Mouse (Mus musculus) midbrain, embryonic 16.5 days (tissue): ENCODE measurements at regions not wholly inside any gene's neighbourhood (a gene's known extent, or its start where the extent isn't known, plus 50 kb on each side); places are given as distances from the start of the nearest gene placed in this dataset.

Source experiments
- ATAC-seq: fragments of 200-750 bp; cut with Nextera tagmentation; 2 replicates; pipeline ENCODE4 v1.8.0; 2017; ENCODE audit warnings: moderate TSS enrichment
- H3K27ac ChIP-seq: fragments of 300-500 bp; sonication (generic); 2 replicates; pipeline ENCODE4 v1.5.1; 2014; ENCODE audit warnings: mild to moderate bottlenecking, low read length, mixed read lengths
- H3K27me3 ChIP-seq: fragments of 300-500 bp; sonication (generic); 2 replicates; pipeline ENCODE4 v1.6.1; 2014; ENCODE audit warnings: low read depth, low read length, mixed read lengths; ENCODE audit not compliant: control insufficient read depth, insufficient read depth
- H3K36me3 ChIP-seq: fragments of 300-500 bp; sonication (generic); 2 replicates; pipeline ENCODE4 v1.6.1; 2014; ENCODE audit warnings: mild to moderate bottlenecking, low read length, moderate library complexity, mixed read lengths; ENCODE audit not compliant: control insufficient read depth, insufficient read depth
- H3K4me1 ChIP-seq: fragments of 300-500 bp; sonication (generic); 2 replicates; pipeline ENCODE4 v1.6.1; 2014; ENCODE audit warnings: mild to moderate bottlenecking, low read length, mixed read lengths; ENCODE audit not compliant: control insufficient read depth, insufficient read depth
- H3K4me2 ChIP-seq: fragments of 300-500 bp; sonication (generic); 2 replicates; pipeline ENCODE4 v1.6.1; 2014; ENCODE audit warnings: mild to moderate bottlenecking, low read length, mixed read lengths
- H3K4me3 ChIP-seq: fragments of 300-500 bp; sonication (generic); 2 replicates; pipeline ENCODE4 v1.5.1; 2014; ENCODE audit warnings: low read depth, mild to moderate bottlenecking, low read length, moderate library complexity, mixed read lengths
- H3K9ac ChIP-seq: fragments of 300-500 bp; sonication (generic); 2 replicates; pipeline ENCODE4 v1.6.1; 2014; ENCODE audit warnings: low read depth, low read length, mixed read lengths
- H3K9me3 ChIP-seq: fragments of 300-500 bp; sonication (generic); replicated peaks from 2 replicates; pipeline ENCODE4 v1.6.1; 2014; ENCODE audit warnings: mild to moderate bottlenecking, low read length, mixed read lengths; ENCODE audit not compliant: control insufficient read depth, poor library complexity, severe bottlenecking
- WGBS: fragments of 180-500 bp; shearing (Covaris S2); extraction: QIAGEN DNeasy Blood & Tissue Kit; methylation state at CpG from one replicate; pipeline ENCODE4 v1.1.7; 2014; 5-methylcytosine and 5-hydroxymethylcytosine counted together

DNA sequence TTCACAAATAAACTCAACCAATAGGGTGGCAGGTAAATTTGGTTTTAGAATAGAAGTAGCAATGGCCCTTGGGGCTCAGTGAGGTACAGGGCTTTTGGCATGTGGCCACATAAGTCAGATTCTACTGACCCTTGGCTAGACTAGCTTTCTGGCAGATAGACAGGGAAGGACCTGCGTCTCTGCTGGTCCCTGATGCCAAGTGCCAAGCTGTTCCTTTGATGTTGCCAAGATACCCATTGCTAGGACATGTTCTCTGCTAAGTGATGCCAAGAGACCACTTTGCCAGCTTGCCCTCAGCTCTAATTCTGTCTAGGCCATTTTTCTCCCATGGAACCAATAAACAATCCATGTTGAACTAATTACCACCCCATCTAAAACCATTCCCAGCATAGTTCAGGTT, 110.5 kb upstream of the Adcy1 start:
- no peaks in the 10 kb centered on the region for H3K9me3 ChIP-seq
- H3K36me3 ChIP-seq: no peaks in the 10 kb centered on the region
- 81% methylated on average over 1 of the region's 1 CpGs for WGBS
- ATAC-seq: no peak
- no peak overlapping the region for H3K4me3 ChIP-seq
- no peak overlapping the region for H3K27ac ChIP-seq
- H3K9ac ChIP-seq: no peak overlapping the region
- H3K4me2 ChIP-seq: no peak overlapping the region
- no peaks in the 10 kb centered on the region for H3K27me3 ChIP-seq
- H3K4me1 ChIP-seq: no peaks in the 10 kb centered on the region

DNA sequence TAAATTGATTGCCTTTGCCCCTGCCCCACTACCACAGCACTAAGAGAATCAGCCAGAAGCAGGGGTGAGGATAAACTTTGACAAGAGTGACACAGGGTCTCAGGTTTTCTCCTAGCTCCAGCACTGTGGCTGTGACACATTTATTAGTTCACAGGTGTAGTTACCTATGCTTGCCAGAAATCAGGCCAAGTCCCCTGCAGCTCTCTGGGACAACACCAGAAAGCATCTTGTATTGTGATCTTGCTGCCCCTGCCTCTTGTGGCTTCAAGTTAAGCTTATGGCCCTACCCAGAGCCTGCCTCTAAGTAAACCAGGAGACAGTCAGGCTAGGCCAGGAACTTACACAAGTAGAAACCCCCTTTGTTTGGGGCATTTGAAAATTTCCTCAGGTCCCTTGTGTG, 111.9 kb upstream of the Adcy1 start:
- H3K4me2 ChIP-seq: no peak overlapping the region
- no peaks in the 10 kb centered on the region for H3K9me3 ChIP-seq
- no peaks in the 10 kb centered on the region for H3K27me3 ChIP-seq
- H3K36me3 ChIP-seq: no peaks in the 10 kb centered on the region
- H3K27ac ChIP-seq: no peak overlapping the region
- H3K4me3 ChIP-seq: no peak overlapping the region
- ATAC-seq: no peak
- H3K4me1 ChIP-seq: no peaks in the 10 kb centered on the region
- no peak overlapping the region for H3K9ac ChIP-seq

DNA sequence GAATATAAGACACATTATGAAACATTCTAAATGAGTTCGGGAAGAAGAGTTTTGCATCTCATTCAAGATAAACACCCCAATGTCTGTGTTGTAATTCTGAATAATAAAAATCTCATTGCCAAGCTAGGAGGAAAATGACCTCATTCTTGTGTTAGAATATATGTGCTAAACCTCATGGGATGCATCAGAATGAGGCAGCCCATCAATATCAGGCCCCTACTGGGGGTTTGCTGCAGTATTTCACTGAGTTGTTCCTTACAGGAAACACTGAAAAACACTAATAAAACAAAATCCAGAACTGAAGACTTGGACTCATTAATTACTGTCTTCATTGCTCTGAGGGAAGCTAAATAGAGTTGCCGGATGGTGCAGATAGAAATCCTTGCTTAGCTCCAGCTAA, 111.6 kb upstream of the Gm11983 start:
- 82% methylated on average over 2 of the region's 2 CpGs for WGBS
- Histone ChIP-seq H3K9ac (no peak overlapping the region), H3K4me2 (no peak overlapping the region), H3K27me3 (no peaks in the 10 kb centered on the region), H3K9me3 (no peaks in the 10 kb centered on the region), H3K4me1 (no peaks in the 10 kb centered on the region), H3K27ac (no peak overlapping the region), H3K36me3 (no peaks in the 10 kb centered on the region), H3K4me3 (no peak overlapping the region)
- no peak for ATAC-seq

DNA sequence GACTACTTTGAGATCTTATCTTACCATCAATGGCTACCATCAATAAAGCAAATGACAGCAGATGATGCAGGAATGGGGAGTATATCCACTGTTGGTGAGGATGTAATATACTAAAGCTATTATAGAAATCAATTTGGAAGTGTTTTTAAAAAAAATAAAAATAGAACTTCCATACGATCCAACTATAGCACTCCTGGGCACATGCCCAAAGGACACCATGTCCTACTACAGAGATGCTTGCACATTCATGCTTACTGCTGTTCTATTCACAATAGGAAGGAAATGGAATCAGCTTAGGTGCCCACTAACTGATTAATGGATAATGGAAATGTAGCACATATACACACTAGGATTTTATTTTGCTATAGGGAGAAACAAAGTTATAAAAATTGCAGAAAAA, 96.7 kb upstream of the Gm11983 start:
- Histone ChIP-seq H3K4me3 (no peak overlapping the region), H3K27me3 (no peaks in the 10 kb centered on the region), H3K27ac (no peak overlapping the region), H3K4me1 (no peaks in the 10 kb centered on the region), H3K36me3 (no peaks in the 10 kb centered on the region), H3K9me3 (no peaks in the 10 kb centered on the region; the same call in 1 of the 2 replicates), H3K4me2 (no peak overlapping the region), H3K9ac (no peak overlapping the region)
- ATAC-seq: no peak
- WGBS: 93% methylated on average over 1 of the region's 1 CpGs

DNA sequence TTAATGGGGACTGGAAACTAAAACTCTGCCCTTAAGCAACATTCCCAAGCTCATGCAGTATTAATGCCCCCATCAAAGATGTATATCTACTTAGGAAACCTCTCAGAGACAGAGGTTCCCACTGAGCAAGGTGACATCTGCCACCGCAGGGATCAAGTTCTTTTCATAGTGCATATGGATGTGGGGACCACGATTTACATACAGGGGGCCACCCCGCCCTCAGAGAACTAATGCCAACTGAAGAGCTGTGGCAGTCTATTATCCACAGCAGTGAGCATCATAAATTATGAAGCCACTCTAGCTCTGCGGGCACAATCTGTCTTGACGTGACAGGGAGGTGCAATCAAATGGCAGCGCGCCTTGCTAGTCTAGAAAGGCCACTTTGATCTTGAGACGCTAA, 88.6 kb upstream of the Gm11983 start:
- no peaks in the 10 kb centered on the region for H3K27me3 ChIP-seq
- H3K4me3 ChIP-seq: no peak overlapping the region
- no peaks in the 10 kb centered on the region for H3K9me3 ChIP-seq
- H3K27ac ChIP-seq: no peak overlapping the region
- no peak overlapping the region for H3K9ac ChIP-seq
- 50% methylated on average over 8 of the region's 8 CpGs for WGBS
- ATAC-seq: peak; percentile 90
- peaks cover 4% of the 10 kb centered on the region; the same call in 1 of the 2 replicates for H3K4me1 ChIP-seq
- no peak overlapping the region for H3K4me2 ChIP-seq
- no peaks in the 10 kb centered on the region for H3K36me3 ChIP-seq

DNA sequence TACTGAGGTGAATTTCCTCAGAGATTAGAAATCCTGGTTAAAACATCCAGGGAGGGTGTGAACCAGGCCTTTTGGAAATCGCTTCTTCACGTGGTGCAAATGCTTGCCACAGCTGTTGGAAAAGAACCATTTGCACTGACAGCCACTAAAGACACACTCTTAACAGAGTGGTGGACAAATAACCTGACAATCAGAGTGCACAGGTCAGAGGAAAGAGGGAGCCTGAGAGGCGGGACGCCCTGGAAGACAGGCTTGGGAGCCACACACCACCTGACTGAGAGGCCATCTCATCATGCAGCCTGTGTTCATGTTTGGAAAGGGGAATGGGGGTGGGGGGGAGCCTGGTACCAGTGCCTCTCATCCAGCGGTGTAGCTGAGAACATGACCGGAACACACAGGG, 87.0 kb upstream of the Gm11983 start:
- Histone ChIP-seq H3K9me3 (no peaks in the 10 kb centered on the region), H3K27ac (no peak overlapping the region), H3K36me3 (no peaks in the 10 kb centered on the region), H3K9ac (no peak overlapping the region), H3K27me3 (no peaks in the 10 kb centered on the region), H3K4me3 (no peak overlapping the region), H3K4me2 (no peak overlapping the region), H3K4me1 (peaks cover 4% of the 10 kb centered on the region; the same call in 1 of the 2 replicates)
- no peak; the same call in 1 of the 2 replicates for ATAC-seq
- 32% methylated on average over 6 of the region's 6 CpGs for WGBS

DNA sequence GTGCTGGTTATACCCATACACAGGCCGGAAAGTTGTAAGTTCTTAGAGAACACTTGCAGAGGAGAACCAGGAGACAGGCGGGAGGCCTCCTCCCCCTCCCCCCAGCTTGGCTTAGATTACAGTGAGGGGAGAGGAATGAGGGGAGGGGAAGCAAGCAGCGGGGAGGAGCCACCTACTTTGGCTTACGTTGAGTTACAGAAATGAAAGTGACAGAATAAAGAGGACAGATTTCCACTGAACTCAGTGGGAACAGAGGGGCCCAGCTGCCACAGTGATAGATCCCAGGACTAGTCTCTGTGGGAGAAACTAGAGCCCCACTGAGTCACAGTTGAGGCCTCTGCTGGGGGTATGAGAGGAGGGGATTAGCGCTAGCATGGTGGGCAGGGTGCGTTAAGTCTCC, 86.5 kb upstream of the Gm11983 start:
- Histone ChIP-seq H3K27me3 (no peaks in the 10 kb centered on the region), H3K4me2 (no peak overlapping the region), H3K9me3 (no peaks in the 10 kb centered on the region), H3K36me3 (no peaks in the 10 kb centered on the region), H3K27ac (no peak overlapping the region), H3K4me1 (peaks cover 4% of the 10 kb centered on the region; the same call in 1 of the 2 replicates), H3K4me3 (no peak overlapping the region), H3K9ac (no peak overlapping the region)
- ATAC-seq: no peak
- 10% methylated on average over 6 of the region's 6 CpGs for WGBS

DNA sequence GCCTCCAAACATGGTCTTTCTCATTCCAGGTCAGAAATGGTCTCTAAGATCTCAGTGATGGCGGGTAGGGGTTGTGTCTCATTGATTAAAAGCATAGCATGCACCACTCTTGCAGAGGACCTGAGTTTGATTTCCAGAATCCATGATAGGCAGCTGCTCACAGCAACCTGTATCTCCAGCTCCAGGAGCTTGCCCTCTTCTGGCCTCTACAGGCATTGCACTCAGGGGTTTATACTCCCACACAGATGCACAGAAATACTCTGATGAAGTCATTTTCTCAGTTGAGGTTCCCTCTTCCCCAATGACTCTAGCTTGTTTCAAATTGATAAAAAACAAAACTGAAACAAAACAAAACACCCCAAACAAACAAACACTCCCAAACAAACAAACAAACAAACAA, 81.1 kb upstream of the Gm11983 start:
- no peak overlapping the region for H3K27ac ChIP-seq
- H3K9ac ChIP-seq: no peak overlapping the region
- H3K27me3 ChIP-seq: no peaks in the 10 kb centered on the region
- H3K36me3 ChIP-seq: no peaks in the 10 kb centered on the region
- 0 out of 2 replicates have a peak, but pooled peaks cover 4% of the 10 kb centered on the region for H3K9me3 ChIP-seq
- 92% methylated on average over 1 of the region's 1 CpGs for WGBS
- no peak overlapping the region for H3K4me2 ChIP-seq
- no peaks in the 10 kb centered on the region for H3K4me1 ChIP-seq
- no peak overlapping the region for H3K4me3 ChIP-seq
- no peak for ATAC-seq

DNA sequence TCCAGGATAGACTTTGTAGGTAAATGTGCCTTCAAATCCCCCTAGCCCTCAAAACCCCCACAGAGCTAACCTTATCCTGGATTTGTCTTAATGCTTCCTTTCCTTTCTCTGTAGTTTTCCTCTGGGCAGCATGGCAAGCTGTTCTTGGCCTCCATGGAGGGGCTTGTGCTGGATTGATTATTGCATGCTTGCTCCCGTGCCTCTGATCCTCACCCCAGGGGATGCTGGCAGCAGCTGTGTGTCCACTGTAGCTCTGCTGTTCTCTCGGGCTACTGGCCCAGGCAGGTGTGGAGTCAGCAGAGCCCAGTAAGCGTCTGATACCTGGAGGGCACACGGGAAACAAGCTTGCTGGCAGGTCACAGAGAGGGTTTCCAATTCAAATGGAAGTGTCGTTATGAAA, 68.2 kb upstream of the Gm11983 start:
- Histone ChIP-seq H3K9ac (no peak overlapping the region), H3K4me1 (peaks cover 6% of the 10 kb centered on the region; the same call in 1 of the 2 replicates), H3K4me3 (no peak overlapping the region), H3K36me3 (no peaks in the 10 kb centered on the region), H3K27ac (no peak overlapping the region), H3K9me3 (no peaks in the 10 kb centered on the region), H3K27me3 (no peaks in the 10 kb centered on the region), H3K4me2 (no peak overlapping the region)
- 25% methylated on average over 5 of the region's 5 CpGs for WGBS
- no peak for ATAC-seq

DNA sequence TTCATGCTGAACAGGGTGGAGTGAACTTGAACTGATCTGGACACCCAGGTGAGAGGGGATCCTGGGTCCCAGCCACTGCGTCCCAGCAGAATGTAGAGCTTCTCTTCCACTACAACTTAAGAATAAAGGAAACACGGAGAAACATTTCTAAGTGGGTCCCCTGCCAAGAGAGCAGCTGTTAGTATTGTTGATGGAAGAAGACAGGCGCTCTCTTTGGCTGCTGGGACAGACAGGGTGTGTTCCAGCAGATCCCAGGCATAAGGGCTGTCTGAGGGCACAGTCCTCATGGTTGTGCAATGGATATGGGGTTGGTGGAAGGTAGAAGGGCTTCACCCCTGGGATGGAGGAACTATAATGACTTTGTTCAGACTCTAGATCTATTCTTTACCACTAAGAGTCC, 65.5 kb upstream of the Gm11983 start:
- 78% methylated on average over 3 of the region's 3 CpGs for WGBS
- Histone ChIP-seq H3K27me3 (no peaks in the 10 kb centered on the region), H3K4me1 (peaks cover 16% of the 10 kb centered on the region), H3K4me2 (no peak overlapping the region), H3K9me3 (no peaks in the 10 kb centered on the region), H3K9ac (no peak overlapping the region), H3K36me3 (no peaks in the 10 kb centered on the region), H3K4me3 (no peak overlapping the region), H3K27ac (no peak overlapping the region)
- ATAC-seq: no peak
